Mouse (Mus musculus) forebrain, embryonic 14.5 days (tissue): Measurements from ENCODE around the gene Chst11. TPM values are rescaled to one million over a fixed set of nuclear protein-coding genes. Genes with fewer than 3 reads are reported as not detected.

Source experiments
- ATAC-seq: fragments of 200-750 bp; cut with Nextera tagmentation; 2 replicates; pipeline ENCODE4 v1.8.0; 2017; ENCODE audit warnings: mild to moderate bottlenecking, moderate library complexity
- DNase-seq: peaks from one replicate; pipeline ENCODE4 v3.0.0-alpha.2; 2015; ENCODE audit warnings: low spot score
- H3K27ac ChIP-seq: fragments of 300-500 bp; sonication (generic); 2 replicates; pipeline ENCODE4 v1.5.1; 2014; ENCODE audit warnings: low read depth, mild to moderate bottlenecking, control low read depth, low read length, moderate library complexity
- H3K27me3 ChIP-seq: fragments of 300-500 bp; sonication (generic); replicated peaks from 2 replicates; pipeline ENCODE4 v1.6.1; 2014; ENCODE audit warnings: low read length, control low read depth, mixed read lengths; ENCODE audit not compliant: control insufficient read depth, insufficient read depth
- H3K36me3 ChIP-seq: fragments of 300-500 bp; sonication (generic); 2 replicates; pipeline ENCODE4 v1.6.1; 2014; ENCODE audit warnings: low read length, control low read depth; ENCODE audit not compliant: control insufficient read depth, insufficient read depth
- H3K4me1 ChIP-seq: fragments of 300-500 bp; sonication (generic); 2 replicates; pipeline ENCODE4 v1.6.1; 2014; ENCODE audit warnings: antibody characterized with exemption, low read length, control low read depth; ENCODE audit not compliant: control insufficient read depth, insufficient read depth
- H3K4me2 ChIP-seq: fragments of 300-500 bp; sonication (generic); 2 replicates; pipeline ENCODE4 v1.6.1; 2014; ENCODE audit warnings: mild to moderate bottlenecking, control low read depth, low read length
- H3K4me3 ChIP-seq: fragments of 300-500 bp; sonication (generic); 2 replicates; pipeline ENCODE4 v1.5.1; 2014; ENCODE audit warnings: low read depth, low read length, control low read depth
- H3K9ac ChIP-seq: fragments of 300-500 bp; sonication (generic); 2 replicates; pipeline ENCODE4 v1.6.1; 2014; ENCODE audit warnings: mild to moderate bottlenecking, low read length, control low read depth, moderate library complexity
- H3K9me3 ChIP-seq: fragments of 300-500 bp; sonication (generic); replicated peaks from 2 replicates; pipeline ENCODE4 v1.6.1; 2016; ENCODE audit warnings: low read length, control low read depth, mixed read lengths; ENCODE audit not compliant: control insufficient read depth
- WGBS: fragments of 180-500 bp; shearing (Covaris S2); extraction: QIAGEN DNeasy Blood & Tissue Kit; methylation state at CpG from one replicate; pipeline ENCODE4 v1.1.7; 2014; 5-methylcytosine and 5-hydroxymethylcytosine counted together
- polyA plus RNA-seq: library from polyadenylated mRNA; unstranded; fragments of >200 nt; fragmentation: Nextera tagmentation; extraction: Ambion mirVana; gene quantifications from 2 replicates; pipeline ENCODE4 v1.2.1, GENCODE M21; 2014

Chst11 gene
- polyA plus RNA-seq, 1 experiment from 2014 or later: 4.2 TPM

- DNase-seq (no peak), ATAC-seq (no peak)
- Histone ChIP-seq H3K4me1 (peaks cover 6% of the 10 kb centered on the region; the same call in 1 of the 2 replicates), H3K4me2 (no peak overlapping the region), H3K27ac (no peak overlapping the region), H3K4me3 (no peak overlapping the region), H3K27me3 (no peaks in the 10 kb centered on the region), H3K36me3 (no peaks in the 10 kb centered on the region), H3K9me3 (no peaks in the 10 kb centered on the region), H3K9ac (no peak overlapping the region)
- 74% methylated on average over 7 of the region's 7 CpGs for WGBS
Observed at GRCm38 (mm10) chr10:83088318-83088717, 103.0 kb downstream of the Chst11 start.

- Histone ChIP-seq H3K4me3 (no peak overlapping the region), H3K27ac (no peak overlapping the region), H3K9me3 (no peaks in the 10 kb centered on the region), H3K27me3 (no peaks in the 10 kb centered on the region), H3K36me3 (no peaks in the 10 kb centered on the region), H3K4me1 (peaks cover 6% of the 10 kb centered on the region; the same call in 1 of the 2 replicates), H3K4me2 (no peak overlapping the region), H3K9ac (no peak overlapping the region)
- 19% methylated on average over 2 of the region's 2 CpGs for WGBS
- DNase-seq (no peak), ATAC-seq (no peak)
Observed at GRCm38 (mm10) chr10:83088826-83089225, 103.5 kb downstream of the Chst11 start.

GRCm38 (mm10) chr10:83090185-83090584, 104.9 kb downstream of the Chst11 start:
- H3K9me3 ChIP-seq: no peaks in the 10 kb centered on the region
- H3K9ac ChIP-seq: no peak overlapping the region
- no peak overlapping the region for H3K4me2 ChIP-seq
- no peak overlapping the region for H3K27ac ChIP-seq
- H3K27me3 ChIP-seq: no peaks in the 10 kb centered on the region
- WGBS: 66% methylated on average over 8 of the region's 8 CpGs
- H3K4me3 ChIP-seq: no peak overlapping the region
- H3K4me1 ChIP-seq: peaks cover 6% of the 10 kb centered on the region; the same call in 1 of the 2 replicates
- no peaks in the 10 kb centered on the region for H3K36me3 ChIP-seq
- DNase-seq (no peak), ATAC-seq (no peak)

- H3K36me3 ChIP-seq: no peaks in the 10 kb centered on the region
- DNase-seq (no peak), ATAC-seq (no peak)
- H3K9ac ChIP-seq: no peak overlapping the region
- no peak overlapping the region for H3K4me3 ChIP-seq
- H3K4me1 ChIP-seq: peaks cover 8% of the 10 kb centered on the region
- no peak overlapping the region for H3K27ac ChIP-seq
- H3K4me2 ChIP-seq: no peak overlapping the region
- whole genome bisulfite sequencing: 89% methylated on average over 6 of the region's 6 CpGs
- no peaks in the 10 kb centered on the region for H3K9me3 ChIP-seq
- no peaks in the 10 kb centered on the region for H3K27me3 ChIP-seq
Observed at GRCm38 (mm10) chr10:83093705-83094104, 108.4 kb downstream of the Chst11 start.

GRCm38 (mm10) chr10:83094248-83094647, 109.0 kb downstream of the Chst11 start:
- WGBS: 87% methylated on average over 10 of the region's 10 CpGs
- Histone ChIP-seq H3K27ac (no peak overlapping the region), H3K36me3 (no peaks in the 10 kb centered on the region), H3K4me3 (no peak overlapping the region), H3K9ac (no peak overlapping the region), H3K9me3 (no peaks in the 10 kb centered on the region), H3K4me1 (peaks cover 6% of the 10 kb centered on the region; the same call in 1 of the 2 replicates), H3K4me2 (no peak overlapping the region), H3K27me3 (no peaks in the 10 kb centered on the region)
- DNase-seq: no peak
- no peak for ATAC-seq

DNA sequence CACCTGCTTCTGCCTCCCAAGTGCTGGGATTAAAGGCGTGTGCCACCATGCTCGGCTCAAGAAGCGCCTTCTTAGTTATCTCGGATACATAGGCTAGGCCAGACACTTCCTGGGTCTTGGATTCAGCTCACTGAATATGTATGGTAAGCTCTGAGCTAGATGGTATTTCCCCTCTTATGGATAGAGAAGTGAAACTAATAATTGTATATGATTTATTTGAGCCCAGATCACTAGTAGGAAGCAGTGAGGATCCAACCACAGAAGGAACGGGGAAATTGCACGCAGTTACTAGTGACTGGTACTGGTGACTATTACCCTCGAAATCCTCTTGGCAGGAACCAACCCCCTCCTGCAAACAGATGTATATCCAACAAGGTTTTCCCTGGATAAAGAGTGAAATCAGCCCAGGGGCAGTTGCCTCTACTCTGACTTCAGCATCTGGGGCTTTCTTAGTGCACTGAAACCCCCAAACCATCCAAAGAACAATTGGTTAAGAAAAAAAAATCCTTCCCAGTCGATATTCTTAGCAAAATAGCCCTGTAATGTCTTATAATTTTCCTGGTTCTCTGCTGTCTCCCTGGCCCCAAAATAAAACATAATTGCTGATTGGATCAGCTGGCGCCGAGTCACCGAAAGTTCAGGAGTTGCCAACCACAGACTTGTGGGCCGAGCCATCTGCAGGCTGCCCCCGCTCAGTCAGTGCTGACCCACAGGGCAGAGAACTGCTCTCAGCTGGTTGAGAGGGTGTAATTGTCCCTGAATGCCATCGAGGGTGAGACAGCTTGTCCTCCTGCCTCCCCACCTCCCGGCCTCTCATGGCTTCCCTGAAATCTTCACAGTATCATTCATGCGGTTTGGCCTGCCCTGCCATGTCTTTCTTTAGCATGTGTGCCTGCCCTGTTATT, 109.8 kb downstream of the Chst11 start:
- 86% methylated on average over 16 of the region's 16 CpGs for WGBS
- H3K36me3 ChIP-seq: no peaks in the 10 kb centered on the region
- H3K4me3 ChIP-seq: no peak overlapping the region
- no peaks in the 10 kb centered on the region for H3K27me3 ChIP-seq
- no peak overlapping the region for H3K4me2 ChIP-seq
- peaks cover 6% of the 10 kb centered on the region; the same call in 1 of the 2 replicates for H3K4me1 ChIP-seq
- no peaks in the 10 kb centered on the region for H3K9me3 ChIP-seq
- H3K27ac ChIP-seq: no peak overlapping the region
- ATAC-seq (no peak), DNase-seq (no peak)
- H3K9ac ChIP-seq: no peak overlapping the region

DNA sequence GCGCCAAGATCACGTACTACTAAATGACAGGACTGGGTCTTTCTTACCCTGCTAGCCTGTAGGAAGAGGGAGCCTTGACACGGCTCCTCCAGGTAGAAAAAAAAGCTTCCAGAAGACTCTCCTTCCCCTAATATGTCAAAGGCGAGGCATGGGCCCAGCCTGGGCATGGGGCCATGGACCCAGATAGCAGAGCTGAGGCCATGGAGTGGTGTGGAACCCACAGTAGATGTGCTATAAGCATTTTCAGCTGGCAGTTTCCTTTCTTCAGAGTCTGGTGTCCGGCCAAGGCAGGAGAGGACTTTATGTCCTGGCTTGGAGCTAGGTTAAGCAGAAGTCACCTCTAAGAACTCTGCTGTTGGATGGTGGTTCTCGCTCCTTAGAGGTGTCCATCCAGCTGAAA, 111.0 kb downstream of the Chst11 start:
- Histone ChIP-seq H3K9me3 (no peaks in the 10 kb centered on the region), H3K27me3 (no peaks in the 10 kb centered on the region), H3K36me3 (no peaks in the 10 kb centered on the region), H3K4me2 (no peak overlapping the region), H3K9ac (no peak overlapping the region), H3K27ac (no peak overlapping the region), H3K4me1 (peaks cover 9% of the 10 kb centered on the region), H3K4me3 (no peak overlapping the region)
- 94% methylated on average over 6 of the region's 6 CpGs for WGBS
- ATAC-seq (no peak), DNase-seq (no peak)

GRCm38 (mm10) chr10:83098940-83099339, 113.6 kb downstream of the Chst11 start:
- Histone ChIP-seq H3K27me3 (no peaks in the 10 kb centered on the region), H3K9ac (no peak overlapping the region), H3K4me1 (peaks cover 16% of the 10 kb centered on the region), H3K27ac (no peak overlapping the region; the same call in 1 of the 2 replicates), H3K36me3 (no peaks in the 10 kb centered on the region), H3K4me2 (no peak overlapping the region), H3K4me3 (no peak overlapping the region), H3K9me3 (no peaks in the 10 kb centered on the region)
- DNase-seq (no peak), ATAC-seq (no peak)
- 77% methylated on average over 10 of the region's 10 CpGs for WGBS

- ATAC-seq (no peak), DNase-seq (no peak)
- H3K27me3 ChIP-seq: no peaks in the 10 kb centered on the region
- WGBS: 91% methylated on average over 3 of the region's 3 CpGs
- no peak overlapping the region for H3K4me3 ChIP-seq
- no peak overlapping the region for H3K27ac ChIP-seq
- H3K36me3 ChIP-seq: no peaks in the 10 kb centered on the region
- no peaks in the 10 kb centered on the region for H3K9me3 ChIP-seq
- no peak overlapping the region for H3K9ac ChIP-seq
- H3K4me2 ChIP-seq: no peak overlapping the region
- H3K4me1 ChIP-seq: peaks cover 24% of the 10 kb centered on the region
Observed at GRCm38 (mm10) chr10:83099669-83100068, 114.4 kb downstream of the Chst11 start.
